Mouse (Mus musculus) heart, postnatal 10 days (tissue): ENCODE measurements at regions not wholly inside any gene's neighbourhood (a gene's known extent, or its start where the extent isn't known, plus 50 kb on each side); places are given as distances from the start of the nearest gene placed in this dataset.

Source experiments
- DNase-seq, 2 experiments: peaks; one replicate each; pipeline ENCODE4 v3.0.0; 2021
- intact Hi-C: fragments of 180-260 bp; cut with DNase I; formaldehyde crosslinking; loops from one replicate; pipeline ENCODE4 v1.15.1; 2025

GRCm38 (mm10) chr13:99593846-99594813, 77.8 kb upstream of the Map1b start:
- intact Hi-C loops, result no loop called here
- no peak for DNase-seq

- DNase-seq, result no peak
- intact Hi-C loops, result no loop called here
Measured at GRCm38 (mm10) chr13:99593243-99593635, 76.9 kb upstream of the Map1b start.

GRCm38 (mm10) chr13:99592596-99593242, 76.4 kb upstream of the Map1b start:
- intact Hi-C loops, result no loop called here
- no peak for DNase-seq

- DNase-seq, result no peak
- intact Hi-C loops, result no loop called here
Measured at GRCm38 (mm10) chr13:99588646-99589045, 72.3 kb upstream of the Map1b start.

- no peak for DNase-seq
- intact Hi-C loops, result no loop called here
Measured at GRCm38 (mm10) chr13:99583841-99584240, 67.5 kb upstream of the Map1b start.

- intact Hi-C loops, result no loop called here
- no peak for DNase-seq
Measured at GRCm38 (mm10) chr13:99580296-99580695, 64.0 kb upstream of the Map1b start.

- DNase-seq, result no peak
- intact Hi-C loops, result no loop called here
Measured at GRCm38 (mm10) chr13:99579596-99580175, 63.3 kb upstream of the Map1b start.

- intact Hi-C loops, result no loop called here
- DNase-seq, result no peak
Measured at GRCm38 (mm10) chr13:99577686-99578085, 61.3 kb upstream of the Map1b start.

DNA sequence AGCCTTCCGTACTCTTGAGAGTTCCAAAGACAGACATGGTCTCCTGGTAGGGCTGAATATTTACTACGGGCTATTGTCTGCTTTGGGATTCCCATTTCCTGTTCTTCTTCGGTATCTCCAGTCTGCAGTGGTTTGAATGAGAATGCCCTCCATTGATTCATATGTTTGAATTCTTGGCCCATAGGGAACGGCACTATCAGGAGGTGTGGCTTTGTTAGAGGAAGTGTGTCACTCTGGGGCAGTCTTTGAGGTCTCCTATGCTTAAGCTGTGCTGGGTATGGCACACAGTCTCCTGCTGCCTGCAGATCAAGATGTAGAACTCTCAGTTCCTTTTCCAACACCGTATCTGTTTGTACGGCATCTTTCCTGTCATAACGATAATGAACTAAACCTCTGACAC, 56.7 kb upstream of the Map1b start:
- intact Hi-C loops, result no loop called here
- DNase-seq, result no peak

- DNase-seq, result no peak
- intact Hi-C loops, result no loop called here
Measured at GRCm38 (mm10) chr13:99572381-99572780, 56.0 kb upstream of the Map1b start.
